Mouse (Mus musculus): ENCODE measurements around the gene Zfp513. TPM values are rescaled to one million over a fixed set of nuclear protein-coding genes. Genes with fewer than 3 reads are reported as not detected.

Gene Zfp513
- polyA plus RNA-seq, 1 experiment from 2014 or later = 6.5 TPM

DNA sequence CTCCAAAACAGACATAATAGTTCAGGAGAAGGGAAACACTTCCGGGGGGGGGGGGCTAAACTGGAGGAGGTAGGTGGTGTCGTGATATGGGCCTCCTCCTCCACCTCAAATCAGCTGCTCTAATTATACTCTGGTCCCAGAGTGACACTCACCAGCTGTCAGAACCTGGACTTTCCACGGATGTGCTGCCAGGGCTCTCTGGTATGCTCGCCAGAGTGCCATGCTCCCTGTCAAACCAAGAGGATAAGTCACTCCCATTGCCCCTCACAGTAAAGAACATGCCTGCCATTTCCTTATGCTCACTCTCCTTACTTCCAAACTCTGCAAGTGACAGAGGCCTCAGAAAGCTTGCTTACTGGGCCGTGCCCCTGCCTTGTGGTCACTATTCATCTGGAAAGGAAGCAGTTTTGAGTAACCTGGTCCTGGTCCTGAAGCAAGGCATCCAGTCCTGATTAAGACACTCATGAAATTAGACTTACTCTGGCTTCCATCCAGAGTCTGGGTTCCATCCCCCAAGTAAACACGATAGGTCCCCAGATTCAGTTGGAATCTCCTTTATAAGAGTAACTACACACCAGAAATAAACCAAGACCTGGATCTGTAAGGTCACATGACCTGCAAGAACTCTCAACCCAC, 48.5 kb downstream of the Zfp513 start:
- Histone ChIP-seq H3K27me3 (ENCODE audit: control insufficient read depth, insufficient read depth, low read length) (no peaks in the 10 kb centered on the region), H3K27ac (ENCODE audit: low read depth, low read length) (no peak overlapping the region), H3K9ac (ENCODE audit: low read length) (peak overlapping the region; percentile 69), H3K4me1 (ENCODE audit: control insufficient read depth, insufficient read depth, low read length) (peaks cover 4% of the 10 kb centered on the region), H3K4me3 (ENCODE audit: low read depth, low read length) (peak overlapping the region; percentile 58), H3K4me2 (peak overlapping the region; percentile 86), H3K9me3 (ENCODE audit: control insufficient read depth, low read length) (no peaks in the 10 kb centered on the region), H3K36me3 (ENCODE audit: control insufficient read depth, insufficient read depth, low read length) (peaks cover 16% of the 10 kb centered on the region)
- peak; percentile 95 for DNase-seq (ENCODE audit: low spot score, missing footprints)
- WGBS = 43% methylated on average over 6 of the region's 6 CpGs
- 0 out of 2 replicates have a peak, but pooled peaks have one; percentile 1 for ATAC-seq (ENCODE audit: low FRiP score)

DNA sequence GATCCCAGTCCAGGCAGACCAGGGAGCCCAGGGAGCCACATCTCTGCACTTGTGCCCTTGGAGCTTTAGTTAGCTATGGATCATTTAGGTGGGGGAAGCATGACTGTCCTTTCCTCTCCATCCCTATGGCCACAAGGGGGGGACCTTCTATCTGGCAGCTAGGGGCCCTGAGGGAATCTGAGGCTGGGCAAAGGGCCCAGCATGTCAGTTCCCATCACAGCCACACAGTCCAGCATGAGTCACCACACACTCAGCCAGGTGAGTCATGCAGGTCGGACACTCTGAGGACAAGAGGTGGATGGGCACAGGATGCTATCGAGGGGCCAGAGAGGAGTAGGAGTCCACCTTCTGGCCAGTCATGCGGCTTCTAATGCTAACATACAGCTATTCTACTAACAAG, 50.4 kb downstream of the Zfp513 start:
- H3K4me2 ChIP-seq = no peak overlapping the region
- no peak for ATAC-seq (ENCODE audit: low FRiP score)

DNA sequence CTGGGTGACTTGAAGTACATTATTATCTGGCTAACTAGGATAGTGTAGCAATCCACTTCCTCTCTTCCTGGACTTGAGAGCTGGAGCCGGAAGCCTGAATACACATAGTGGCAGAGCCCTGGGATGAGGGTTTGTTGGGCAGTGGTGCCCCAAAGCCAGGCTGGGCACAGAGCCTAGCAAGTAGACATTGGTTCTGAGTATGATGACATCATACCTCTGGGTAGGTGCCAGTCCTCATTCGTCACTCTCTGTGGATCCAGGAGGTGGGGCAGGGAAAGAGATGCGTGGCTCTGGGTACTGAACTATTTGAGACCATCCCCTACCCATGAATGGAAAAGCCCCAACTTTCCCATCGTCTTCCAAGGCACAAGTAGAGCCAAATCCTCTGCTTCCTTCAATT, 52.3 kb downstream of the Zfp513 start:
- 90% methylated on average over 4 of the region's 4 CpGs for WGBS
- H3K4me2 ChIP-seq = no peak overlapping the region
- peaks cover 4% of the 10 kb centered on the region for H3K4me1 ChIP-seq (ENCODE audit: control insufficient read depth, insufficient read depth, low read length)
- H3K27me3 ChIP-seq (ENCODE audit: control insufficient read depth, insufficient read depth, low read length) = no peaks in the 10 kb centered on the region
- H3K9ac ChIP-seq (ENCODE audit: low read length) = no peak overlapping the region
- no peaks in the 10 kb centered on the region for H3K9me3 ChIP-seq (ENCODE audit: control insufficient read depth, low read length)
- no peaks in the 10 kb centered on the region for H3K36me3 ChIP-seq (ENCODE audit: control insufficient read depth, insufficient read depth, low read length)
- ATAC-seq (ENCODE audit: low FRiP score) = no peak
- no peak for DNase-seq (ENCODE audit: low spot score, missing footprints)
- H3K4me3 ChIP-seq (ENCODE audit: low read depth, low read length) = no peak overlapping the region
- no peak overlapping the region for H3K27ac ChIP-seq (ENCODE audit: low read depth, low read length)

More for the DNA sequence above, 50.4 kb downstream of the Zfp513 start:
- 92% methylated on average over 3 of the region's 3 CpGs for WGBS
- Histone ChIP-seq H3K27me3 (ENCODE audit: control insufficient read depth, insufficient read depth, low read length) (no peaks in the 10 kb centered on the region), H3K27ac (ENCODE audit: low read depth, low read length) (no peak overlapping the region), H3K9me3 (ENCODE audit: control insufficient read depth, low read length) (no peaks in the 10 kb centered on the region), H3K36me3 (ENCODE audit: control insufficient read depth, insufficient read depth, low read length) (no peaks in the 10 kb centered on the region), H3K4me3 (ENCODE audit: low read depth, low read length) (no peak overlapping the region), H3K4me1 (ENCODE audit: control insufficient read depth, insufficient read depth, low read length) (peaks cover 4% of the 10 kb centered on the region), H3K9ac (ENCODE audit: low read length) (no peak overlapping the region)
- no peak for DNase-seq (ENCODE audit: low spot score, missing footprints)

Other genes with a start within 250 kb of the Zfp513 start
- 89.4 and 91.0 TPM in 2 replicates for gene Preb, start 241.9 kb downstream of the Zfp513 start, polyA plus RNA-seq (2014; fragmentation: Nextera tagmentation; extraction: Ambion mirVana)
- gene Tcf23, start 233.6 kb downstream of the Zfp513 start, polyA plus RNA-seq (2014; fragmentation: Nextera tagmentation; extraction: Ambion mirVana) = not detected in 2 replicates
- 105 and 107 TPM in 2 replicates for gene Atraid, start 154.0 kb downstream of the Zfp513 start, polyA plus RNA-seq (2014; fragmentation: Nextera tagmentation; extraction: Ambion mirVana)
- 7.3 and 8.3 TPM in 2 replicates for gene Slc5a6, start 153.4 kb downstream of the Zfp513 start, polyA plus RNA-seq (2014; fragmentation: Nextera tagmentation; extraction: Ambion mirVana)
- 20.5 and 22.2 TPM in 2 replicates for gene Cad, start 147.5 kb downstream of the Zfp513 start, polyA plus RNA-seq (2014; fragmentation: Nextera tagmentation; extraction: Ambion mirVana)
- not detected in 2 replicates for gene Dnajc5g, start 96.0 kb downstream of the Zfp513 start, polyA plus RNA-seq (2014; fragmentation: Nextera tagmentation; extraction: Ambion mirVana)
- 6.9 and 7.2 TPM in 2 replicates for gene Slc30a3, start 94.1 kb downstream of the Zfp513 start, polyA plus RNA-seq (2014; fragmentation: Nextera tagmentation; extraction: Ambion mirVana)
- not detected in 2 replicates for gene Trim54, start 85.6 kb downstream of the Zfp513 start, polyA plus RNA-seq (2014; fragmentation: Nextera tagmentation; extraction: Ambion mirVana)
- gene Ucn, start 63.5 kb downstream of the Zfp513 start, polyA plus RNA-seq (2014; fragmentation: Nextera tagmentation; extraction: Ambion mirVana) = not detected in 2 replicates
- 48.7 and 49.8 TPM in 2 replicates for gene Mpv17, start 48.1 kb downstream of the Zfp513 start, polyA plus RNA-seq (2014; fragmentation: Nextera tagmentation; extraction: Ambion mirVana)
- gene Gm29609, start 22.4 kb downstream of the Zfp513 start, polyA plus RNA-seq (2014; fragmentation: Nextera tagmentation; extraction: Ambion mirVana) = 0.78 and 1.9 TPM in 2 replicates
- gene Gtf3c2, start 22.2 kb downstream of the Zfp513 start, polyA plus RNA-seq (2014; fragmentation: Nextera tagmentation; extraction: Ambion mirVana) = 71.9 and 72.5 TPM in 2 replicates
- 150 and 155 TPM in 2 replicates for gene Snx17, start 9.1 kb downstream of the Zfp513 start, polyA plus RNA-seq (2014; fragmentation: Nextera tagmentation; extraction: Ambion mirVana)
- gene Eif2b4, start 8.9 kb downstream of the Zfp513 start, polyA plus RNA-seq (2014; fragmentation: Nextera tagmentation; extraction: Ambion mirVana) = 62.0 and 63.9 TPM in 2 replicates
- gene Ppm1g, start 18.4 kb upstream of the Zfp513 start, polyA plus RNA-seq (2014; fragmentation: Nextera tagmentation; extraction: Ambion mirVana) = 156 and 164 TPM in 2 replicates
- gene Nrbp1, start 38.6 kb upstream of the Zfp513 start, polyA plus RNA-seq (2014; fragmentation: Nextera tagmentation; extraction: Ambion mirVana) = 147 and 148 TPM in 2 replicates
- 1.3 TPM in 1 of 2 replicates, not detected in the other for gene Gm9970, start 38.9 kb upstream of the Zfp513 start, polyA plus RNA-seq (2014; fragmentation: Nextera tagmentation; extraction: Ambion mirVana)
- gene Krtcap3, start 49.4 kb upstream of the Zfp513 start, polyA plus RNA-seq (2014; fragmentation: Nextera tagmentation; extraction: Ambion mirVana) = 2.6 and 3.4 TPM in 2 replicates
- 25.6 and 31.9 TPM in 2 replicates for gene Ift172, start 88.8 kb upstream of the Zfp513 start, polyA plus RNA-seq (2014; fragmentation: Nextera tagmentation; extraction: Ambion mirVana)
- 43.3 and 54.0 TPM in 2 replicates for gene Fndc4, start 93.8 kb upstream of the Zfp513 start, polyA plus RNA-seq (2014; fragmentation: Nextera tagmentation; extraction: Ambion mirVana)
- 0.11 and 0.22 TPM in 2 replicates for gene Gckr, start 95.1 kb upstream of the Zfp513 start, polyA plus RNA-seq (2014; fragmentation: Nextera tagmentation; extraction: Ambion mirVana)